Mouse (Mus musculus): ENCODE measurements at regions not wholly inside any gene's neighbourhood (a gene's known extent, or its start where the extent isn't known, plus 50 kb on each side); places are given as distances from the start of the nearest gene placed in this dataset.

DNA sequence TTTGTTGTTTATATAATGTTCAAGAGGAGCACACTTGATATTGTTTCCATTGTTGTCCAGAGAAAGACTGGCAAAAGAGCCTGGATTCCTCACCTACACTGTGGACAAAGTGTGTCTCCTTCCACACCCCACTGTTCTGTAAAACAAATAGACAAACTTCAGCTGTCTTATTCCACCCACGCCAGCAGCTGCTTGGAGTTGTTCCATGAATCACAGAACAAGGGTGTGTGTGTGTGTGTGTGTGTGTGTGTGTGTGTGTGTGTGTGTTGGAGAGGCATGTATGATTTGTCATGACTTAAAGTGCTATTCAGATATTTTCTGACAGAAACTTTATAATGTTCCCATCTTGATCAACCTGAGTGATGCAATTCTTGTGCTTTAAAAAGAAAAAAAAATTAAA lies 114.1 kb upstream of the Rap2b start:
- no peak for TF ChIP-seq CTCF (IDR thresholded peaks at IDR 0.05; ENCODE audit: low read depth, low read length)
- TF ChIP-seq POLR2A (IDR thresholded peaks at IDR 0.05; ENCODE audit: extremely low read depth, insufficient read depth, low read length) = no peak
